Mouse (Mus musculus) midbrain, embryonic 11.5 days (tissue): ENCODE measurements around the gene Vrk3. TPM values are rescaled to one million over a fixed set of nuclear protein-coding genes. Genes with fewer than 3 reads are reported as not detected.
"Not testable (repeated sequence)": the region's sequence is repeated elsewhere in the genome, so short reads cannot be mapped to it uniquely, and the experiment has no call there.

Experiments used
- ATAC-seq: fragments of 200-750 bp; cut with Nextera tagmentation; 2 replicates; pipeline ENCODE4 v1.8.0; 2017; ENCODE audit warnings: moderate TSS enrichment, moderate library complexity; ENCODE audit not compliant: low FRiP score
- DNase-seq: peaks from one replicate; pipeline ENCODE4 v3.0.0; 2015; ENCODE audit warnings: low spot score; ENCODE audit errors: missing footprints
- H3K27ac ChIP-seq: fragments of 300-500 bp; sonication (generic); 2 replicates; pipeline ENCODE4 v1.5.1; 2014; ENCODE audit warnings: low read depth, low read length
- H3K27me3 ChIP-seq: fragments of 300-500 bp; sonication (generic); 2 replicates; pipeline ENCODE4 v1.6.1; 2014; ENCODE audit warnings: mild to moderate bottlenecking, low read length, moderate library complexity, mixed read lengths; ENCODE audit not compliant: control insufficient read depth, insufficient read depth
- H3K36me3 ChIP-seq: fragments of 300-500 bp; sonication (generic); 2 replicates; pipeline ENCODE4 v1.6.1; 2014; ENCODE audit warnings: mild to moderate bottlenecking, low read length, moderate library complexity, mixed read lengths; ENCODE audit not compliant: control insufficient read depth, insufficient read depth
- H3K4me1 ChIP-seq: fragments of 300-500 bp; sonication (generic); 2 replicates; pipeline ENCODE4 v1.6.1; 2014; ENCODE audit warnings: low read length; ENCODE audit not compliant: control insufficient read depth, insufficient read depth
- H3K4me2 ChIP-seq: fragments of 300-500 bp; sonication (generic); 2 replicates; pipeline ENCODE4 v1.6.1; 2014; ENCODE audit warnings: mild to moderate bottlenecking, moderate library complexity
- H3K4me3 ChIP-seq: fragments of 300-500 bp; sonication (generic); 2 replicates; pipeline ENCODE4 v1.5.1; 2014; ENCODE audit warnings: low read depth, low read length
- H3K9ac ChIP-seq: fragments of 300-500 bp; sonication (generic); 2 replicates; pipeline ENCODE4 v1.6.1; 2014; ENCODE audit warnings: low read length
- H3K9me3 ChIP-seq: fragments of 300-500 bp; sonication (generic); 2 replicates; pipeline ENCODE4 v1.6.1; 2016; ENCODE audit warnings: low read length; ENCODE audit not compliant: control insufficient read depth
- WGBS: fragments of 180-500 bp; shearing (Covaris S2); extraction: QIAGEN DNeasy Blood & Tissue Kit; methylation state at CpG from one replicate; pipeline ENCODE4 v1.1.7; 2014; 5-methylcytosine and 5-hydroxymethylcytosine counted together
- polyA plus RNA-seq: library from polyadenylated mRNA; unstranded; fragments of >200 nt; fragmentation: Nextera tagmentation; extraction: Ambion mirVana; gene quantifications from 2 replicates; pipeline ENCODE4 v1.2.1, GENCODE M21; 2014

Gene Vrk3
- polyA plus RNA-seq, 1 experiment from 2014 or later = 41.7 TPM

GRCm38 (mm10) chr7:44745076-44745475 lies 3.1 kb upstream of the Vrk3 start:
- Histone ChIP-seq H3K9me3 (no peaks in the 10 kb centered on the region), H3K4me1 (peaks cover 17% of the 10 kb centered on the region), H3K4me3 (peak overlapping the region; percentile 32), H3K9ac (peak overlapping the region; percentile 65), H3K4me2 (peak overlapping the region; percentile 63), H3K27ac (no peak overlapping the region), H3K27me3 (no peaks in the 10 kb centered on the region), H3K36me3 (no peaks in the 10 kb centered on the region)
- peak; percentile 62 for ATAC-seq
- under 1% methylated on average over 18 of the region's 18 CpGs for WGBS
- peak; percentile 98 for DNase-seq

GRCm38 (mm10) chr7:44747115-44747514 lies 1.1 kb upstream of the Vrk3 start:
- H3K27me3 ChIP-seq = no peaks in the 10 kb centered on the region

GRCm38 (mm10) chr7:44750950-44751349 lies 2.7 kb downstream of the Vrk3 start, which contains the start of gene Zfp473:
Gene Zfp473, minus strand, starts transcription at chr7:44751050.
- H3K9me3 ChIP-seq, H3K27ac ChIP-seq, H3K36me3 ChIP-seq, H3K4me3 ChIP-seq, H3K4me2 ChIP-seq, H3K9ac ChIP-seq, H3K27me3 ChIP-seq, ATAC-seq, DNase-seq: not testable (repeated sequence)
- WGBS = 91% methylated on average over 1 of the region's 1 CpGs
- H3K4me1 ChIP-seq = peaks cover 10% of the 10 kb centered on the region

More at GRCm38 (mm10) chr7:44747115-44747514, 1.1 kb upstream of the Vrk3 start:
- H3K4me1 ChIP-seq = peaks cover 17% of the 10 kb centered on the region
- no peak overlapping the region for H3K4me3 ChIP-seq
- no peaks in the 10 kb centered on the region for H3K36me3 ChIP-seq
- DNase-seq (no peak), ATAC-seq (no peak)
- no peak overlapping the region for H3K9ac ChIP-seq
- H3K4me2 ChIP-seq = peak overlapping the region; percentile 58
- H3K27ac ChIP-seq = no peak overlapping the region
- no peaks in the 10 kb centered on the region for H3K9me3 ChIP-seq
- WGBS = 68% methylated on average over 4 of the region's 4 CpGs

GRCm38 (mm10) chr7:44757164-44757563 lies 9.0 kb downstream of the Vrk3 start:
- H3K4me3 ChIP-seq = no peak overlapping the region
- whole genome bisulfite sequencing = 86% methylated on average over 2 of the region's 2 CpGs
- ATAC-seq = no peak

GRCm38 (mm10) chr7:44760366-44760765 lies 12.2 kb downstream of the Vrk3 start:
- DNase-seq = no peak
- Histone ChIP-seq H3K27me3 (no peaks in the 10 kb centered on the region), H3K4me2 (no peak overlapping the region), H3K4me1 (no peaks in the 10 kb centered on the region), H3K9ac (no peak overlapping the region), H3K27ac (no peak overlapping the region), H3K4me3 (no peak overlapping the region), H3K36me3 (peaks cover 7% of the 10 kb centered on the region; the same call in 1 of the 2 replicates), H3K9me3 (no peaks in the 10 kb centered on the region)
- ATAC-seq = no peak

More at GRCm38 (mm10) chr7:44757164-44757563, 9.0 kb downstream of the Vrk3 start:
- peaks cover 12% of the 10 kb centered on the region; the same call in 1 of the 2 replicates for H3K36me3 ChIP-seq
- DNase-seq = no peak
- no peaks in the 10 kb centered on the region for H3K9me3 ChIP-seq
- H3K27ac ChIP-seq = no peak overlapping the region
- no peak overlapping the region for H3K4me2 ChIP-seq
- H3K27me3 ChIP-seq = no peaks in the 10 kb centered on the region
- no peak overlapping the region for H3K9ac ChIP-seq
- no peaks in the 10 kb centered on the region for H3K4me1 ChIP-seq

GRCm38 (mm10) chr7:44768129-44768528 lies 19.9 kb downstream of the Vrk3 start:
- ATAC-seq (no peak), DNase-seq (no peak)
- H3K4me1 ChIP-seq = no peaks in the 10 kb centered on the region
- H3K4me3 ChIP-seq = no peak overlapping the region
- no peak overlapping the region for H3K9ac ChIP-seq
- 88% methylated on average over 5 of the region's 5 CpGs for WGBS
- H3K4me2 ChIP-seq = no peak overlapping the region
- peaks cover 8% of the 10 kb centered on the region; the same call in 1 of the 2 replicates for H3K36me3 ChIP-seq
- no peak overlapping the region for H3K27ac ChIP-seq
- no peaks in the 10 kb centered on the region for H3K9me3 ChIP-seq
- no peaks in the 10 kb centered on the region for H3K27me3 ChIP-seq

GRCm38 (mm10) chr7:44770046-44770578 lies 21.9 kb downstream of the Vrk3 start:
- Histone ChIP-seq H3K4me2 (no peak overlapping the region), H3K36me3 (peaks cover 10% of the 10 kb centered on the region; the same call in 1 of the 2 replicates), H3K4me1 (no peaks in the 10 kb centered on the region), H3K9me3 (no peaks in the 10 kb centered on the region), H3K27ac (no peak overlapping the region), H3K27me3 (no peaks in the 10 kb centered on the region), H3K4me3 (no peak overlapping the region), H3K9ac (no peak overlapping the region)
- ATAC-seq (no peak), DNase-seq (peak; percentile 90)
- 16% methylated on average over 6 of the region's 6 CpGs for WGBS

- ATAC-seq = no peak
- Histone ChIP-seq H3K36me3 (peaks cover 10% of the 10 kb centered on the region), H3K27ac (no peak overlapping the region), H3K9ac (no peak overlapping the region), H3K4me1 (no peaks in the 10 kb centered on the region), H3K4me3 (no peak overlapping the region), H3K27me3 (no peaks in the 10 kb centered on the region), H3K9me3 (no peaks in the 10 kb centered on the region), H3K4me2 (no peak overlapping the region)
- no peak for DNase-seq
- 90% methylated on average over 8 of the region's 8 CpGs for WGBS
Observed at GRCm38 (mm10) chr7:44772591-44773204, 24.5 kb downstream of the Vrk3 start.

- Histone ChIP-seq H3K27me3 (no peaks in the 10 kb centered on the region), H3K9ac (no peak overlapping the region), H3K4me3 (no peak overlapping the region), H3K4me1 (no peaks in the 10 kb centered on the region), H3K27ac (no peak overlapping the region), H3K9me3 (no peaks in the 10 kb centered on the region), H3K36me3 (peaks cover 5% of the 10 kb centered on the region; the same call in 1 of the 2 replicates), H3K4me2 (no peak overlapping the region)
- 90% methylated on average over 9 of the region's 9 CpGs for WGBS
- DNase-seq = no peak
- ATAC-seq = no peak
Observed at GRCm38 (mm10) chr7:44776849-44777498, 28.8 kb downstream of the Vrk3 start.
